Mouse (Mus musculus) stomach, postnatal 0 days (tissue): ENCODE results near the gene Kcnh8.

Experiments
- CTCF ChIP-seq: IDR thresholded peaks from 2 replicates; pipeline ENCODE4 v1.5.1; 2016; ENCODE audit warnings: antibody characterized with exemption, low read depth, mild to moderate bottlenecking, moderate library complexity
- EP300 ChIP-seq: optimal IDR thresholded peaks from 2 replicates; pipeline ENCODE3; 2016; ENCODE audit warnings: antibody characterized with exemption

- TF ChIP-seq CTCF, result no peak
- TF ChIP-seq EP300, result no peak
Measured at GRCm38 (mm10) chr17:52920519-52921106, 318.1 kb downstream of the Kcnh8 start.
